Mouse (Mus musculus) embryonic facial prominence, embryonic 11.5 days (tissue): ENCODE measurements around the gene Btn1a1. TPM values are rescaled to one million over a fixed set of nuclear protein-coding genes. Genes with fewer than 3 reads are reported as not detected.

Source experiments
- polyA plus RNA-seq: library from polyadenylated mRNA; unstranded; fragments of >200 nt; fragmentation: Nextera tagmentation; extraction: Ambion mirVana; gene quantifications from 2 replicates; pipeline ENCODE4 v1.2.1, GENCODE M21; 2014

Btn1a1 gene
- polyA plus RNA-seq, 1 experiment from 2014 or later, result 0.35 TPM

Other genes starting within 250 kb of the Btn1a1 start
- not detected in 2 replicates for gene Vmn1r222, start 230.0 kb downstream of the Btn1a1 start, polyA plus RNA-seq
- not detected in 2 replicates for gene Vmn1r223, start 218.8 kb downstream of the Btn1a1 start, polyA plus RNA-seq
- gene Zfp322a, start 96.7 kb downstream of the Btn1a1 start, polyA plus RNA-seq, result 72.4 and 76.2 TPM in 2 replicates
- 15.0 and 16.2 TPM in 2 replicates for gene Abt1, start 42.0 kb downstream of the Btn1a1 start, polyA plus RNA-seq
- 1.1 and 1.4 TPM in 2 replicates for gene Btn2a2, start 23.0 kb upstream of the Btn1a1 start, polyA plus RNA-seq
- gene Hist1h4h, start 65.1 kb upstream of the Btn1a1 start, polyA plus RNA-seq, result 3.5 and 5.0 TPM in 2 replicates
- 7.8 and 7.9 TPM in 2 replicates for gene Hist1h2af, start 68.0 kb upstream of the Btn1a1 start, polyA plus RNA-seq
- gene Hist1h3g, start 69.5 kb upstream of the Btn1a1 start, polyA plus RNA-seq, result 6.1 and 7.8 TPM in 2 replicates
- gene Hist1h2bh, start 77.5 kb upstream of the Btn1a1 start, polyA plus RNA-seq, result 0.67 and 1.3 TPM in 2 replicates
- gene Hist1h3f, start 78.2 kb upstream of the Btn1a1 start, polyA plus RNA-seq, result 1.2 and 1.5 TPM in 2 replicates
- gene Hist1h4f, start 85.7 kb upstream of the Btn1a1 start, polyA plus RNA-seq, result 1.3 TPM in 1 of 2 replicates, not detected in the other
- gene Hist1h1d, start 87.4 kb upstream of the Btn1a1 start, polyA plus RNA-seq, result 0.53 and 0.71 TPM in 2 replicates
- 9.0 and 12.1 TPM in 2 replicates for gene Hist1h3e, start 96.5 kb upstream of the Btn1a1 start, polyA plus RNA-seq
- gene Hist1h2ae, start 105.3 kb upstream of the Btn1a1 start, polyA plus RNA-seq, result 78.4 and 99.4 TPM in 2 replicates
- gene Hist1h2bg, start 105.5 kb upstream of the Btn1a1 start, polyA plus RNA-seq, result 8.4 and 8.6 TPM in 2 replicates
- 4.1 and 4.9 TPM in 2 replicates for gene Hist1h2bf, start 108.3 kb upstream of the Btn1a1 start, polyA plus RNA-seq
- gene Hist1h2ad, start 108.5 kb upstream of the Btn1a1 start, polyA plus RNA-seq, result 2.1 and 3.8 TPM in 2 replicates
- 10.2 and 11.3 TPM in 2 replicates for gene Hist1h3d, start 109.9 kb upstream of the Btn1a1 start, polyA plus RNA-seq
- 115 and 122 TPM in 2 replicates for gene Hist1h4d, start 115.7 kb upstream of the Btn1a1 start, polyA plus RNA-seq
- gene Hist1h2be, start 155.2 kb upstream of the Btn1a1 start, polyA plus RNA-seq, result 2.1 and 3.1 TPM in 2 replicates
- gene Hist1h1e, start 156.7 kb upstream of the Btn1a1 start, polyA plus RNA-seq, result 23.0 and 24.4 TPM in 2 replicates
- gene Hist1h2ac, start 218.0 kb upstream of the Btn1a1 start, polyA plus RNA-seq, result 1.4 and 2.2 TPM in 2 replicates
- 25.1 and 27.3 TPM in 2 replicates for gene Hist1h2bc, start 218.3 kb upstream of the Btn1a1 start, polyA plus RNA-seq
- not detected in 2 replicates for gene Hist1h1t, start 229.9 kb upstream of the Btn1a1 start, polyA plus RNA-seq
- 6.1 TPM in 2 replicates for gene Hist1h4c, start 232.6 kb upstream of the Btn1a1 start, polyA plus RNA-seq
- 4.3 and 4.6 TPM in 2 replicates for gene Hfe, start 245.0 kb upstream of the Btn1a1 start, polyA plus RNA-seq